Mouse (Mus musculus) spleen, embryonic (tissue): ENCODE data around the gene Pum3.

Source experiments
- CTCF ChIA-PET: fragments of 350-600 bp; sonication (Branson Sonifier 250); formaldehyde crosslinking; loops from one replicate; lab custom pipeline; 2022; lab: Charles Lee

Pum3 gene

DNA sequence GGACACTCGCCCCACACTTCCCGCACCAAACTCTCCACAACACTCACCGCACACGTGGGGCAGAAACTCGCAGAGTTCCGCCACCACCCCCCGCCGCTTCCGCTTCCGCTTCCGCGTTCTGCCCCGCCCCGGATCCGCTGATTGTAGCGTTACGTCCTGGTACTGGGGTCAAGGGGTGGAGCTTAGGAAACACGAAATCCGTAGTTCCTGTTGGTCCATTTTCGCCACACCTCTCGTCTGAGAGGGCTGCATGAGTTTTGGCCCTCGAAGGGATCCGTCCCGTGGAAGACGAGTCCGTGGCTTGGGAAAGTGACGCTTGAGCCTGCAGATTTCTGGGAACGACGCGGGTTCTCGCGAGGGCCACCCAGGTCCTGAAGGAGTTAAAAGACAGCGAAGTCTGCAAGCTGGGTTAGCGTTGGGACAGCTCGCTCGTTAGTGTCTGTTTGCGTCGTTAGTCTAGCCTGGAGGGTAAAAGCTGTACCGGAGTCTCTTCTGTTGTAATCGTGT lies at the start of gene Pum3:
TSS of gene Pum3 (minus strand) at position 81 of the 507 bp plus-strand sequence.
- CTCF ChIA-PET, result interaction anchor here (0.6 kb wide), 1 partner anchor 1393 kb away, joined by 10 read pairs; no protein-coding TSS in a partner anchor

DNA sequence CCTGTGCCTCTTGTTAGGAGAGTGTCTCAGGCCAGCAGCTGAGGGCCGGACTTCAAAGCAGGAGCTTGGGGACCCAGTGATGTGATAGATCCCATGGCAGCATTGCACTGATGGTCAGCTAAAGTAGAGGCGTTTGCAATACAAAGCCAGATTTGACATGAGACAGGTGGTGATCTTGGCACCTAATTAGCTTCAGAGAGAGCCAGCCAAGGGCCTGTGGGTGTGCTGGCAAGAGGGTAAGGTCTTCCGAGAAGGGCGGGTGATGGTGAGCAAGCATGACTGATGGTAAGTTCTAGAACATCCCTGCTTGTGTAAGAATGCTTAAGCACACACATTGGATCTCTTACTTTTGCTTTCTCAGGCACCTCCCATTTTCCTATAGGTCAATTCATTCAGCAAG lies 37.1 kb upstream of the Pum3 start:
- CTCF ChIA-PET, result no interaction called here

DNA sequence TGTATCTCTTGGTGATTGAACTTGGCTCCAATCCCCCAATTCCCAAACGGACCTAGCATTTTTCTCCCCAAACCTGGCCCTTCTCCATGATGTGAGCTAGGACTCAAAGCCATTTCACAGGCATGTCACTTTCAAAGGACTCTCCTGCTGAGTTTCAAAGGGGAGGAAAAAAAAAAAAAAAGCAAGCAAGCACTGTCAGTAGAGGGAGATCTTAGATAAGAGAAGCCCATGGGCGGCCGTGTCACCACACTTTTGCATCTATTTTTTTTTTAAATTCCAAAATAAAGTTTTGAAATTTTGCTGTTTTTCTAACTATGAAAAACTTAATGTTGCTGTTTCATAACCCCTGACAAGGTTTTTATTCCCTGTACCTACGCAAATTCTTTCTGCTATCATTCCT lies 33.0 kb upstream of the Pum3 start:
- CTCF ChIA-PET, result no interaction called here

DNA sequence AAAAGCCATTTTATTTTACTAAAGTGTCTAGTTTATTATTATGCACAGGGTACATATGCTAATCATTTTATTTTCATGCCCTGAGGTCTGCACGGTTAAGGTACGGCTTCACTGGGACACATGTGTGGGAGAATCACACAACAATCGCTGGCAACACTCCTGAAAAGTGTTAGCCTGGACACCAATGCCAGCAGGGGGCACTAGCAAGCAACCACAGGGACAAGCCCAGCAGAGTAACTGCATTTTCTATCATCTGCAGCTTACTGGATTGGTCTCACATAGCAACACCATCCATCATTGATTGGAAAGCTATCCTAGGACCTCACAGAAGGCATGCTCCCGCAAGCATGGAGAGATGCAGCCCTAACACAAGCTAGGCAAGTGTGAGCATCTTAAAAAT lies 20.8 kb upstream of the Pum3 start:
- CTCF ChIA-PET, result no interaction called here

DNA sequence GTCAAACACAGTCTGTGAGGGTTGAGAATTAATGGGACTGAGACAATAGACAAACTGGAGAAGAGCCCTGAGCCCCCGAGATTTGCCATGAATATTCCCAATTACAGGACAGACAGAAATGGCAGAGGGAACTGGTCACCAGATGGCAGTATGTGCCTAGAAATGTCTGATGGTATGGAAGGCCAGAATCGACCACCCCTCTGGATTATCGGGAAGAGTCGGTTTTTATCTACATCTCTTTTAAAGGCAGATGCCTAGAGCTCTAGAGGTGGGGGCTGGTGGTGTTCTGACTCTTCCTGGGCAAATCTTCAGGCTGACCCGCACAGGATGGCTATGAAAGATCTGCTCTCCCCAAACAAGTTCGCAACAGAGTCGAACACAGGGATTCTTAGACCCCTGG lies 17.9 kb upstream of the Pum3 start:
- CTCF ChIA-PET, result no interaction called here

DNA sequence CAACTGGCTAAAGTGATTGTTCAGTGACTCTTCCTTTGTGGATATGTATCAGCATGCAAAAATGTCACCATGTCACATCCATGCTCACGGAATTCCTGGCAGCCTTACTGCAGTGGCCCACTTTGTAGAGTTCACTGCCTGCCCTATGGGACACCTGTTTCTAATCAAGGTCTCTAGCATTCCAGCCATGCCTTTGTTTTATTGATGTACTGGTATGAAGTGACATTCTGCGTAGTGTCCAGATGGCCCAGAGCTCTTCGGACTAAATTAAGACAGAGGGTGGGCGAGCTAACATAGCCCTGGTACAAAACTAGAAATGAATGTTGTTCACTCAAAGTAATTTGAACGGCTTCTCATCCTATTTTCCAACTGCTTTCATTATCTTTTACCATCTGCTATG lies 11.5 kb upstream of the Pum3 start:
- CTCF ChIA-PET, result no interaction called here

DNA sequence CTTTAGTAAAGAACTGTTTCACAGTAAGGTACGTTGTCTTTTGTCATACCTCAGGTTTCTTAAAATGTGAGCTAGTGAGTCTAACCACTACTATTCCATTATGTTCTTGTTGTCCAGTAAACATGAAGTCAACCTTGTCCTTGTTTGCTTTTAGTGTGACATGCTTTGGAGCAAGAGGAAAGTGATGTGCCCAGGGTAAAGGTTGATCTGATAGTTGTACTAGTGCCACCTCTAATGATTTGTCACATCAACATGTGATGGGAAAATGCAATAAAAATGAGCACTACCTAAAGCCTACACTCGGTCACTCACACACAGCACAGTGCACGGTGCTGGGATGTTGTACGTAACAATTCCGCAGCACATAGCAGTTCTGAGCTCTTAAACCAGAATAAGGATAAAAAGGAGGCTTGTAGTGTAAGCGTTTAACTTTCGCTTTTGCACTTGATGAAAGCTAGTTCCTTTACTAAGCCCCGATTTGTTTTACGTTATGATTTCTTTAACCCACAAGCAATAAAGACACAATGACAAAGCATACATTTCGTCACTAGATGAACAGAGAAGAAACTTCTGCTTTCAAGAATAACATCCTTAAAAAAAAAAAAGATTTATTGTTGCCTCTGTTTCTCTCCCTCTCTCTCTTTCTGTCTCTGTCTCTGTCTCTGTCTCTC lies 8.5 kb upstream of the Pum3 start:
- CTCF ChIA-PET, result interaction anchor here (0.5 to 0.7 kb wide), 2 partner anchors 660 to 854 kb away, joined by 3 to 6 read pairs; no protein-coding TSS in a partner anchor

DNA sequence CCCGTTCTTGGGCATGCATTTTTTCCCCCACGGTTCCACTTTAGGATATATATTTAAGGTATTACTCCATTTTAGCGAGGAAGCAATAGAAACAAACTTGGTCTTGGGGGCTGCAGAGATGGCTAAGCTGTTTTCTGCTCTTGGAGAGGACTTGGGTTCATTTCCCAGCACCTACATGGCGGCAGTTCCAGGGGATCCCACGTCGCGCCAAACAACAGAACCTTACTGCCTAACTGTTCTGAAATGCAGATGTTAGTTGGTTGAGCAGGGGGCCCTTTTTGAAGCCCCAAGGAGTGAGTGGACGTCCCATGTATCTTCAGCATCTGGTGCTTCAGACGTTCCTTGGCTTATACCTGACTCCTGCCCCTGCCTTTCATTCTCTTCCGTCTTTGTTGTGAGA lies 781 bp upstream of the Pum3 start:
- CTCF ChIA-PET, result no interaction called here

DNA sequence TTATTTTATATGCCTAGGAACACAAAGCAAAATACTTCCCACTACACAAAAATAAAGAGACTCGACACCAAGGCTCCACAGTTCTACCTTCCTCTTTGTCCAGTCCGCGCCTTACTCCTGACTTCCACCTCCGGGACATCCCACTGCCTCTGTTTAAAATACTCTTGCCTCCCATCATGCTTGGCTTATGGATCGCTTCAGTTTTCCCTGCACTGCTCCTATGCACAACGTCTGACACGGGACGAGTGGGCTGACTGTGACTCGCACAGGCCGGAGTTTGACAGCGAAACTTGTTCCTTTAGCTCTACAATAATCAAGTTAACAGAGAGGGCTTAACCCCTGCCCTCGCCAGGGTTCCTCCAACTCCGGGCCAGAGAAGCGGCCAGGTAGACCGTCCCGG lies 344 bp downstream of the Pum3 start:
- CTCF ChIA-PET, result interaction anchor here (0.6 kb wide), 1 partner anchor 1393 kb away, joined by 10 read pairs; no protein-coding TSS in a partner anchor

DNA sequence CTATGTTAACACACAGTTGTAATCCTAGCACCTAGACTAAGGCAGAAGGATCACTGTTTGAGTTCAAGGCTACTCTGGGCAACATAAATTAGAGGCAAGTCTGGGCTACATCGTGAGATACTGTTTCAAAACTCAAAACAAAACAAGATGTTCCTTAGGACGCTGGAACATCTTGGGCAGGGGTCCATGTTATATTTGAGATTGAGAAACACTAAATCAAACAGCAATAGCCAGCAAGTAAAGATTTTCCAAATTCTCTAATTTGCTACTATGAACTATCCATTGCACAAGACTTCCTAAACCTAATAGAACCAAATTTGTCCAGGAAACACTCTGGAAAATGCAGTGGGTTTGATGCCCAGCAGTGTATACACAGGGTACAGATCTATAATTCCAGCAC lies 1.8 kb downstream of the Pum3 start:
- CTCF ChIA-PET, result interaction anchor here (0.5 to 0.7 kb wide), 2 partner anchors 694 to 824 kb away, joined by 3 read pairs; no protein-coding TSS in a partner anchor

DNA sequence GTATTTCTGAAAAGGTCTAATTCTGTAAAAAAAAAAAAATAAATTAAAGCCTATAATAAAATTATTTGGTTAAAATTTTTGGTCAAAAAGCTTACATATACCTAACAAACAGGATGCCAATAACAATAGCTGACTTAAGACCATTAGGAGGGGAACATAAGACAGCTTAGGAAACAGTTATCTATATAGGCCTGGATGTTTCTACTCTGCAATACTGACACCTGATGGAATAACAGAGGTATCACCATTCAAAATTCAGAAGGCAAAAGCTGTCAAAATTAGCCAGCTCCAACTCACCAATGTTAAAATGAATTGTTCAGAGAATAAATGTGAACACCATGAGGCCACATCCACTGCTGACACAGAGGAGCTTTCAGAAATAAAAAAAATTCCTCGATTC lies 3.2 kb downstream of the Pum3 start:
- CTCF ChIA-PET, result interaction anchor here (0.6 kb wide), 1 partner anchor 583 kb away, joined by 8 read pairs; no protein-coding TSS in a partner anchor

DNA sequence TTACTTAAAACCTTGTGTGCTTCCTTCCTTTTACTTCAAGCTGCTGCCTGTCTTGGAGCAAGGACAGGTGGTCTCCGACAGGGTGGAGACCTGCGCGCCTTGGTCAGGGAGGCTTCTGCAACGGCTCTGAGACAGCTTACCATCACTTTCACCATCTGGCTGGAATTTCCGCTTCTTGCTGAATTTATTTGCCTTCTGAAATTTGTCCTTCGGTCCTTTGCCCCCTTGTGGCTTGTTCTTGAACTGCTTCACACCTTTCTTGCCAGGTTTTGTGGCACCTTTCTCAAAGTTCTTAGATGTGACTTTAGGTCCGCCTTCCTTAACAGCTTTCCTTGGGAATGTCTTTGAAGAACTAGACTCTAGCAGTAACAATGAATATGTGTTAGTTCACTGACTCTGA lies 4.0 kb downstream of the Pum3 start:
- CTCF ChIA-PET, result no interaction called here

DNA sequence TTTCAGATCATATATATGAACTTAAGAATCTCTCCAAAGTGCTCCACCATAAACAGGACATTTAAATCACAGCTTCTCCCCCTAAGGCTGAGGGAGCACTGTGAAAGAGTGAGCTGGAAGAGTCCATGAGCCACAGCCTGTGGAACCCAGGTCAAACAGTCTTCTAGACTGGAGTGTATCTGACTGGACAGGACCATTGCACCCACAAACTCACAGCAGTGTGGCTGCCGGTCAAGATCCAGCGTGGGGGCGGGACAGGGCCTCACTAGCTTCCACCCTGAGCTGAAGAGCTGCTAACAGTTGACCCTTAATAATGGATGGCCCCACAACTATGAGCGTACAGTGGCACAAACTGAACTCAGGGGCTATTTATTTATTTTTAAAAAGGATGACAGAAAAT lies 12.2 kb downstream of the Pum3 start:
- CTCF ChIA-PET, result no interaction called here

DNA sequence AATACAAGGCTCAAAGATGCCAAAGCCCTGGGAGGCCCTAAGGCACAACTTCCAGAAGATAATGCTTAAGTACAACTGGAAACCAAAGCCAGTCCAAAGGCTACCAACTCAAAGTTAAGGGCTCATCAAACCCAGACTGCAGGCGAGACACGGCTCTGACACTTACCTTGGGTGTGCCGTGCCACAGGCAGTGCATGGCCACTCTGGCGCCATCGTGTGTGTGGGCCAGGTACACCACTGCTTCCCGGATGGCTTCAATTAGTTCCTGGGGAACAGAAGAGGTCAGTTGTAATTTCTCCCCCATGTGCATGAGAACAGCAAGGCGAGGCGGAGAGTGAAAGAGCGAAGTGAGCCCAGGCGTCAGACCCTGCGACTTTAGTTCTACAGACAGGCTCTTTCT lies 13.1 kb downstream of the Pum3 start:
- CTCF ChIA-PET, result no interaction called here

DNA sequence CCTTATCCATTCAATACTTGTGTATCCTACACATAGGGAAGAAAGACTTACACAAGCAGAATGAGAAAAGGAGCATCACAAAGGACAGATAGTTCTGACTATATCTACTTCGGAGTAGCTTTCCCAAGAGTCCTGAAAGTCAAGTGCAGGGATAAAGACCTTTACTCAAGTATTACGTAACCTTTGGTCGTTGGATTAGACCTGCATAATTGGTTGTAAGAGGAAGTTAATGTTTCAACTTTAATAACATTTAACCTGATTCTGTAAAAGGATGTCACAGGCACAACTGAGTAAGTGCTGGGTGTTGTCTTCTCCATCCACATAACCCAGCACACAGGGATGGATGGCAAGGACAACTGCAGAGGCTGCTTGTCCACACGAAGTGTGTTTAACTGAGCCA lies 18.3 kb downstream of the Pum3 start:
- CTCF ChIA-PET, result no interaction called here

DNA sequence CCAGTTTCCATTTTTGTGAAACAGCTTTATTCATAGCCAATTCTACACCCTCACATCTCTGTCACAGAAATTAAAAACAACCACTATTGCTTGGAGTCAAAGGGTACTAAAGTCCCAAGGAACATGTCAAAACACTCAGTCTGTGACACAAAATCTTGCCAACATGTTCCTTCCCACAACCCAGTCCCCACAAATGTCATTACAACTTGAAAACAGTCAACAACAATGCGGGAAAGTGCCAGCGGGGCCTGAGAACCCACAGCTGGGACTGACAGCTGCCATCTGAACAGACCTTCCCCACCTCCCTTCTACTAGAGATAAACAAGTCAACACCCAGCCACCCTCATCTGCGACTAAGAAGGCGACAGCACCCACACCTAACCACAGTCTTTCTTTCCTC lies 18.9 kb downstream of the Pum3 start:
- CTCF ChIA-PET, result no interaction called here

DNA sequence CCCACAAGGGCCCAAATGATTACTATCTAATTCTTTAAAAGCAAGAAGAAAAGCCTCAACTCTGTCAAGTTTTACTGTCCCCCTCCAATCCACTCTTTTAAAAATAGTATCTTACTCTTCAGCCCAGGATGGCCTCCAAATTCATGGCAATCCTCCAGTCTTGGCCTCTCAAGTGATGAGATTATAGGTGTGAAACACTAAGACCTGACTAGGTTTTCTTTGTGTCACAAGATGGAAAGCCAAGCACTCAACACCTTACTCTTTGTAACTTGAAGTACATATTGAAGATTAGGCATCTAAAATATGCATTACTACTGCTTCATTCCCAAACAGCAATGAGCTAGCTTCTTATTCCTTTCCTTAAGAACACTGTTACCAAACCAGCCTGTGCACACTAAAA lies 19.8 kb downstream of the Pum3 start:
- CTCF ChIA-PET, result no interaction called here

DNA sequence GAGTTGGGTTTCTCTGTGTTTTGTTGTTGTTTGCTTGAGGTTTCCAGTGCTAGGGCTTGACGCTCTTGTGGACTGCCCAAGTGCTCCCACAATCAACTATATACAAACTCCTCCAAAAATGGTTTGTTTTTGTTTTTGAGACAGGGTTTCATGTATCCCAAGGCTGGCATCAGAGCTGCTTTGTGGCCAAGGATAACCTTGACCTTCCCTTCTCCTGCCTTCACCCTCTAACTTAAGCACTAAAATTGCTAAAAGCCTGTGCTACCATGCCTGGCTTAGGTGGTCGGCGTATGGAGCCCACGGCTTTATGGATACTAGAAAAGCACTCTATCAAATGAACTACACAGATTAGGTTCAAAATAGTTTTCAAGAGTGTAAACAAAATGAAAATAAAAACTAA lies 20.4 kb downstream of the Pum3 start:
- CTCF ChIA-PET, result no interaction called here

DNA sequence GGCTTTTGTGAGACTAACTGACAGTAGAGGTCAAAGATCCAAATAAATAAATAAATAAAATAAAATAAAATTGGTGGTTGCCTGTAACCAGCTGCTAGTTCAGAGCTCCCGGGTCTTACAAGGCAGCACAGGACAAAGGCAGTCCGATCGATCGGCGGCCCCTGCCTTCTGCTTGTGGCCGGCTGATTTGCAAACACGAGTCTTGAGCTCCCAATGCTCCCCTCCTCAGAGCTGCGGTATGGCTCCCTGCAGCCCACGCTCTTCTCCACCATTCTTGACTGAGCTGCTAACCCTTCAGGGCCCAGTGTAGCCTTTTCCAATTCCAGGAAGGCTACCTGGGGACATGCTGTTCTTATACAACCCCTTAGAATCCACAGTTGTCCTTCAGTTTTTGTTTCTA lies 31.8 kb downstream of the Pum3 start:
- CTCF ChIA-PET, result interaction anchor here (0.6 kb wide), 1 partner anchor 59 kb away, joined by 5 read pairs; no protein-coding TSS in a partner anchor

DNA sequence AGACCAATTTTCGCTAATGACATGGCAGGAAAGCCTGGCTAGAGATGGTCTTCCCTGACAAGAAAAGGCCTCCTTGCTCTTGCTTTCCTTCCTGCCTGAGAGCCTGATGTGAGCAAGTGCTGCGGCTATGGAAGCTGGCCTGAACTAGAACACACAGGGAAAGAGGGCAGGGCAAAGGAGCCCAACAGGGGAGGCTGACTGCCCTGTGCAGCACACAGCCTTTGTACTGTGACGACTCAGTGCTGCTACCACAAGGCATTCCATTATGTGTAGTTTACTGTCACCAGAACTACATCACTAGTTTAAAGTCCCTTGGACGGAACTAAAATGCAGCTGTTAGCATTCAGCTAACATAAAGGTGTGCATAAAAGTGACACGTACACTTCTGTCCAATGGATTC lies 32.4 kb downstream of the Pum3 start:
- CTCF ChIA-PET, result interaction anchor here (0.6 kb wide), 1 partner anchor 60 kb away, joined by 5 read pairs; no protein-coding TSS in a partner anchor

DNA sequence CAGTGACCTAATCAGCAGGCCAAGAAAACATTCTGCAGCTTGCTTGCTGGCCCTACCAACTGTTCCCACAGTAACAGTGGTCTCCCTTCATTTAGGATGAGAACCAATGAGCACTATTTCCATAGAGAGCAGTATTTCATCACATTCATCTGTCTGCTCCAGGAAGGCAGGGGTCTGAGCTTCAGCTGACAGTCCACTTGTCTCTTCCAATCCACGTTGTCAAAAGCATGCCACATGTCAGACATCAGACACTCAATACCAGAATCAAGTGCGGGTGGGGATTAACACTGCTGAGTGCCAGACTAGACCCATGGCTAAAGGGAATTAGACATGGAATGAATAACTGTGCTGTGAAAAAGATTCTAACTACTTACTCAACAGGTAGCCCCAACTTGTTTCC lies 32.9 kb downstream of the Pum3 start:
- CTCF ChIA-PET, result no interaction called here

DNA sequence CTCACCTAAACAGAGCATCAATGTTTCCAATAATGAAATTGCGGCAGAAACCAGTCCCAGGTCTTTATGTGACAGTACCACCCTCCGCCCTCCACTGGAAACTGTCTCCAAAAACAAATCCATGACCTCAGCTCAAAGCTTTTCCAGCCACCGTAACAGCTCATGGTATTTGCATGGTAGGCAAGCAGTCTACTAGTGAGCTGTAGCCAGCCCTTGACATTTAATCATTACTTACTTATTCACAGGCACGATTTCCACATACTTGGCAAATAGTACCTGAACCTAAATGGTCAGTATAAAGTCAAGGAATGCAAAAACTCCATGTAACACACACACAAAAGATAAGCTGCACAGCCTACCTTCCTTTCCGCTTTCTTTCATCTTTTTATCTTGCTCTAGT lies 33.7 kb downstream of the Pum3 start:
- CTCF ChIA-PET, result no interaction called here

DNA sequence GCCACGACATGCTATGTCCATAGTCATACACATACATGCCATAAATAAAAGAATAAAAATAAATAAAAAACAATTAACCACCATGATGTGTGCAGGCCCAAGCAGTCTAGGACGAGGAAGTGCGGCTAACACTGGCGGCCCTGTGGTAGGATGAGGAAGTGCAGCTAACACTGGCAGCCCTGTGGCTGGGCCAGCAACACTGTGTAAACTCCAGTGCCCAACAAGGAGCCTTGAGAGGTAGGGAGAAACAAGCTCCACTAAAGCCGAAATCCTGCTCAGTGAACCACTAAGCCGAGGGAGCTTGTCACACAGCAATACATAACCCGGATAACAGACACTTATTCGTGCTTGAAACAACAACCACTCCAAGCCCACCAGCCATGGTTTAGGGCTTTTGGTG lies 34.1 kb downstream of the Pum3 start:
- CTCF ChIA-PET, result no interaction called here
